Mouse (Mus musculus): Measurements from ENCODE around the gene 4930402H24Rik.

GRCm38 (mm10) chr2:130828668-130829067, 77.5 kb downstream of the 4930402H24Rik start:
- TF ChIP-seq CTCF (IDR thresholded peaks at IDR 0.05; ENCODE audit: low read depth, low read length), result no peak
- no peak for TF ChIP-seq GATA1 (IDR thresholded peaks at IDR 0.05; ENCODE audit: borderline replicate concordance, low read length)
- TF ChIP-seq TAL1 (conservative IDR thresholded peaks at IDR 0.05; ENCODE audit: low read depth, low read length), result no peak
